Mouse (Mus musculus) limb, embryonic 12.5 days (tissue): ENCODE results near the gene Hist2h3c2. TPM values are rescaled to one million over a fixed set of nuclear protein-coding genes. Genes with fewer than 3 reads are reported as not detected.
A peak's percentile ranks its signal among the peaks of the same experiment; 100 is the strongest.
"Not testable (repeated sequence)": the region's sequence is repeated elsewhere in the genome, so short reads cannot be mapped to it uniquely, and the experiment has no call there.

Experiments used
- ATAC-seq: fragments of 200-750 bp; cut with Nextera tagmentation; 2 replicates; pipeline ENCODE4 v1.8.0; 2017; ENCODE audit warnings: low read depth, moderate TSS enrichment; ENCODE audit not compliant: insufficient number of reproducible peaks, insufficient read depth, low FRiP score, low TSS enrichment
- H3K27ac ChIP-seq: fragments of 300-500 bp; sonication (generic); 2 replicates; pipeline ENCODE4 v1.5.1; 2016; ENCODE audit warnings: mild to moderate bottlenecking, moderate library complexity
- H3K27me3 ChIP-seq: fragments of 300-500 bp; sonication (generic); 2 replicates; pipeline ENCODE4 v1.6.1; 2016; ENCODE audit warnings: mild to moderate bottlenecking, moderate library complexity
- H3K36me3 ChIP-seq: fragments of 300-500 bp; sonication (generic); 2 replicates; pipeline ENCODE4 v1.6.1; 2016; ENCODE audit warnings: mild to moderate bottlenecking, moderate library complexity
- H3K4me1 ChIP-seq: fragments of 300-500 bp; sonication (generic); replicated peaks from 2 replicates; pipeline ENCODE4 v1.6.1; 2016
- H3K4me2 ChIP-seq: fragments of 300-500 bp; sonication (generic); 2 replicates; pipeline ENCODE4 v1.6.1; 2016; ENCODE audit warnings: mild to moderate bottlenecking, moderate library complexity
- H3K4me3 ChIP-seq: fragments of 300-500 bp; sonication (generic); replicated peaks from 2 replicates; pipeline ENCODE4 v1.5.1; 2016; ENCODE audit warnings: mild to moderate bottlenecking
- H3K9ac ChIP-seq: fragments of 300-500 bp; sonication (generic); replicated peaks from 2 replicates; pipeline ENCODE4 v1.6.1; 2016; ENCODE audit warnings: mild to moderate bottlenecking, moderate library complexity
- H3K9me3 ChIP-seq: fragments of 300-500 bp; sonication (generic); 2 replicates; pipeline ENCODE4 v1.6.1; 2016; ENCODE audit warnings: mild to moderate bottlenecking, moderate library complexity
- WGBS: fragments of 180-500 bp; shearing (Covaris S2); methylation state at CpG from one replicate; pipeline ENCODE4 v1.1.7; 2016; 5-methylcytosine and 5-hydroxymethylcytosine counted together
- polyA plus RNA-seq: library from polyadenylated mRNA; unstranded; fragments of >200 nt; fragmentation: Nextera tagmentation; extraction: Ambion mirVana; gene quantifications from 2 replicates; pipeline ENCODE4 v1.2.1, GENCODE M21; 2016

The Hist2h3c2 gene
- 9.0 and 11.9 TPM in 2 replicates for polyA plus RNA-seq

GRCm38 (mm10) chr3:96238954-96239793 lies at the start of gene Hist2h3c2:
Hist2h3c2 (minus strand) TSS chr3:96239127.
- H3K4me3 ChIP-seq = peak within 1 kb of the TSS; percentile 41
- 0% methylated on average over 18 of the region's 68 CpGs for WGBS
- peaks cover 38% of the 10 kb centered on the region for H3K4me1 ChIP-seq
- H3K27ac ChIP-seq = peak within 1 kb of the TSS; percentile 86
- not testable (repeated sequence) for H3K36me3 ChIP-seq, H3K9me3 ChIP-seq, H3K27me3 ChIP-seq
- peak within 1 kb of the TSS; percentile 56 for H3K4me2 ChIP-seq
- ATAC-seq = peak; percentile 92
- peak within 1 kb of the TSS; percentile 66 for H3K9ac ChIP-seq

GRCm38 (mm10) chr3:96287334-96287733 lies 48.4 kb upstream of the Hist2h3c2 start:
- 88% methylated on average over 11 of the region's 11 CpGs for WGBS
- not testable (repeated sequence) for H3K4me2 ChIP-seq
- peaks cover 28% of the 10 kb centered on the region for H3K27me3 ChIP-seq

GRCm38 (mm10) chr3:96284457-96284856 lies 45.5 kb upstream of the Hist2h3c2 start:
- H3K4me1 ChIP-seq = 0 out of 2 replicates have a peak, but pooled peaks cover 5% of the 10 kb centered on the region
- ATAC-seq = no peak
- no peak overlapping the region; the same call in 1 of the 2 replicates for H3K9ac ChIP-seq
- no peaks in the 10 kb centered on the region for H3K9me3 ChIP-seq
- H3K27ac ChIP-seq = no peak overlapping the region
- WGBS = 25% methylated on average over 4 of the region's 4 CpGs
- H3K36me3 ChIP-seq = no peaks in the 10 kb centered on the region
- H3K4me2 ChIP-seq = peak overlapping the region; percentile 36
- peaks cover 36% of the 10 kb centered on the region for H3K27me3 ChIP-seq
- H3K4me3 ChIP-seq = no peak overlapping the region

More at GRCm38 (mm10) chr3:96287334-96287733, 48.4 kb upstream of the Hist2h3c2 start:
- not testable (repeated sequence) for H3K36me3 ChIP-seq, H3K9ac ChIP-seq, H3K4me1 ChIP-seq, ATAC-seq, H3K4me3 ChIP-seq, H3K27ac ChIP-seq, H3K9me3 ChIP-seq

- Histone ChIP-seq H3K36me3 (no peaks in the 10 kb centered on the region), H3K4me1 (0 out of 2 replicates have a peak, but pooled peaks cover 8% of the 10 kb centered on the region)
Observed at GRCm38 (mm10) chr3:96280660-96281059, 41.7 kb upstream of the Hist2h3c2 start.

GRCm38 (mm10) chr3:96277800-96278624 lies 39.1 kb upstream of the Hist2h3c2 start:
- Histone ChIP-seq H3K27me3 (peaks cover 13% of the 10 kb centered on the region), H3K9me3 (no peaks in the 10 kb centered on the region), H3K9ac (peak overlapping the region; percentile 62), H3K4me3 (peak overlapping the region; percentile 48), H3K36me3 (no peaks in the 10 kb centered on the region), H3K27ac (peak overlapping the region; percentile 92), H3K4me2 (peak overlapping the region; percentile 82), H3K4me1 (0 out of 2 replicates have a peak, but pooled peaks cover 3% of the 10 kb centered on the region)
- ATAC-seq = peak; percentile 94
- WGBS = under 1% methylated on average over 49 of the region's 49 CpGs

More at GRCm38 (mm10) chr3:96280660-96281059, 41.7 kb upstream of the Hist2h3c2 start:
- Histone ChIP-seq H3K27me3 (peaks cover 30% of the 10 kb centered on the region), H3K9me3 (no peaks in the 10 kb centered on the region), H3K27ac (no peak overlapping the region), H3K9ac (no peak overlapping the region), H3K4me2 (no peak overlapping the region), H3K4me3 (no peak overlapping the region)
- 51% methylated on average over 6 of the region's 6 CpGs for WGBS
- no peak for ATAC-seq

- 15% methylated on average over 8 of the region's 8 CpGs for WGBS
- Histone ChIP-seq H3K4me2 (peak overlapping the region; percentile 82), H3K4me1 (0 out of 2 replicates have a peak, but pooled peaks cover 3% of the 10 kb centered on the region), H3K9me3 (no peaks in the 10 kb centered on the region), H3K9ac (peak overlapping the region; percentile 62), H3K4me3 (peak overlapping the region; percentile 48), H3K36me3 (no peaks in the 10 kb centered on the region), H3K27ac (peak overlapping the region; percentile 92), H3K27me3 (peaks cover 9% of the 10 kb centered on the region; the same call in 1 of the 2 replicates)
- ATAC-seq = no peak; the same call in 1 of the 2 replicates
Observed at GRCm38 (mm10) chr3:96277428-96277799, 38.5 kb upstream of the Hist2h3c2 start.

- Histone ChIP-seq H3K9ac (no peak overlapping the region), H3K27ac (no peak overlapping the region), H3K4me3 (no peak overlapping the region), H3K36me3 (no peaks in the 10 kb centered on the region), H3K27me3 (no peaks in the 10 kb centered on the region), H3K9me3 (no peaks in the 10 kb centered on the region), H3K4me2 (no peak overlapping the region), H3K4me1 (0 out of 2 replicates have a peak, but pooled peaks cover 3% of the 10 kb centered on the region)
- no peak for ATAC-seq
- 91% methylated on average over 17 of the region's 17 CpGs for WGBS
Observed at GRCm38 (mm10) chr3:96273591-96274465, 34.9 kb upstream of the Hist2h3c2 start.

GRCm38 (mm10) chr3:96269511-96270474 lies 30.9 kb upstream of the Hist2h3c2 start, which contains the start of gene Hist2h2bb:
Hist2h2bb (plus strand) TSS chr3:96269752.
- Histone ChIP-seq H3K4me3 (peak within 1 kb of the TSS; percentile 53), H3K9ac (peak within 1 kb of the TSS; percentile 81), H3K4me1 (peaks cover 12% of the 10 kb centered on the region), H3K27ac (peak within 1 kb of the TSS; percentile 98), H3K9me3 (no peaks in the 10 kb centered on the region), H3K4me2 (peak within 1 kb of the TSS; percentile 77), H3K36me3 (no peaks in the 10 kb centered on the region), H3K27me3 (no peaks in the 10 kb centered on the region)
- under 1% methylated on average over 45 of the region's 45 CpGs for WGBS
- peak; percentile 92 for ATAC-seq

- peak; percentile 38; the same call in 1 of the 2 replicates for ATAC-seq
- peak overlapping the region; percentile 98 for H3K27ac ChIP-seq
- 0% methylated on average over 19 of the region's 44 CpGs for WGBS
- peaks cover 21% of the 10 kb centered on the region for H3K4me1 ChIP-seq
- H3K27me3 ChIP-seq, H3K9me3 ChIP-seq, H3K36me3 ChIP-seq: not testable (repeated sequence)
- peak overlapping the region; percentile 53 for H3K4me3 ChIP-seq
- H3K9ac ChIP-seq = peak overlapping the region; percentile 75
- peak overlapping the region; percentile 77 for H3K4me2 ChIP-seq
Observed at GRCm38 (mm10) chr3:96268776-96269378, 29.9 kb upstream of the Hist2h3c2 start.
